Mouse (Mus musculus): ENCODE data around the gene Pdia2. TPM values are rescaled to one million over a fixed set of nuclear protein-coding genes. Genes with fewer than 3 reads are reported as not detected.

The Pdia2 gene
- 0.05 and 0.06 TPM in 2 replicates for polyA plus RNA-seq (2012; rRNA removed)

DNA sequence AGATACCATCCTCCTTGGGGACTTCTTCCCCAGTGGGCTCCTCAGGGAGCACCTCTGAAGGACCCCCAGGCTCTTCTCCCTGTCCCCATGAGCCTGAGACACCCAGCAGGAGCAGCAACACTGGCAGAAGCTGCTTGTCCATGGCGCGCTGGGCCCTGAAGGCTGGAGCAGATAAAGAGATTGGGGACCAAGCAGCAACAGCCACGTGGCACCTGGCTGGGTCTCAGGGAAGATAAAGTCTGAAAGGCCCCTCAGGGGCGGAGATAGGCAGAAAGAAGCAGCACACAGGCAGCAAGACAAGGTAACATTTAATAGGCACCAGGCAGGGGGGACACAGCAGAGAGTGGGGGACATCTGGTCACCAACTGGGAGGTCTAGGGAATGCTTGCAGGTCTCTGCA, at the start of gene Pdia2:
Gene Pdia2 (minus strand): TSS at position 196 of the 400 bp plus-strand sequence.

GRCm38 (mm10) chr17:26244101-26244841, 45.4 kb upstream of the Pdia2 start, which contains the start of gene Fam234a:
Fam234a (minus strand) TSS chr17:26244242.

GRCm38 (mm10) chr17:26207686-26208085, 8.8 kb upstream of the Pdia2 start, which contains the start of gene Arhgdig:
Arhgdig (minus strand) TSS chr17:26207786.

DNA sequence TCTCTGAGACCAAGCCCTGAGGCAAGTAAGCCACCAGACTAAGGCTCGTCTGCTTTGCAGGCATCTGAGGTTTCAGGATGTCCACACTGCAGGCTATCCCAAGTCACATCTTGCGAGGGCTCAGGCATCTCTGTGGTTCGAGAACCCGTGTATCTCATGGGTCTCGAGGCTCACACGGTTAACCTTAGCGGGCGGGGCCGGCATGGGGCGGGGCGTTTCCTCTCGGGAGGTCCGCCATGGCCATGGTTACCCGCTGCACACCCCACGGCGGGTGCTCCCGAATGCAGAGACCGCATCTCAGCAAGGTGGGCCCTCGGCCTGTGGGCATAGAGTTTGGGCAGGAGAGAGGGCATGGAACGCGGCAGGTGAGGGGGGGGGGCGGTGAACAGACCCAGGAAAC, 3.9 kb upstream of the Pdia2 start, which contains the start of gene Rgs11:
Gene Rgs11 (plus strand): TSS at position 215 of the 400 bp plus-strand sequence.

Other genes starting within 250 kb of the Pdia2 start
- 0.62 and 1.1 TPM in 2 replicates for gene A930017K11Rik, start 246.5 kb downstream of the Pdia2 start, polyA plus RNA-seq (2012; rRNA removed)
- 38.4 and 38.8 TPM in 2 replicates for gene Capn15, start 213.3 kb downstream of the Pdia2 start, polyA plus RNA-seq (2012; rRNA removed)
- 58.8 and 66.0 TPM in 2 replicates for gene Rab11fip3, start 129.5 kb downstream of the Pdia2 start, polyA plus RNA-seq (2012; rRNA removed)
- 34.1 and 34.8 TPM in 2 replicates for gene Decr2, start 108.8 kb downstream of the Pdia2 start, polyA plus RNA-seq (2012; rRNA removed)
- 24.6 and 25.0 TPM in 2 replicates for gene Nme4, start 103.5 kb downstream of the Pdia2 start, polyA plus RNA-seq (2012; rRNA removed)
- 9.5 and 10.5 TPM in 2 replicates for gene Tmem8, start 85.8 kb downstream of the Pdia2 start, polyA plus RNA-seq (2012; rRNA removed)
- gene Mrpl28, start 75.6 kb downstream of the Pdia2 start, polyA plus RNA-seq (2012; rRNA removed), result 100 and 106 TPM in 2 replicates
- gene Axin1, start 60.4 kb downstream of the Pdia2 start, polyA plus RNA-seq (2012; rRNA removed), result 24.1 and 24.8 TPM in 2 replicates
- 25.8 and 30.9 TPM in 2 replicates for gene Rgs11, start 3.9 kb upstream of the Pdia2 start, polyA plus RNA-seq (2012; rRNA removed)
- gene Arhgdig, start 8.7 kb upstream of the Pdia2 start, polyA plus RNA-seq (2012; rRNA removed), result 133 and 144 TPM in 2 replicates
- 25.7 and 26.1 TPM in 2 replicates for gene Fam234a, start 45.2 kb upstream of the Pdia2 start, polyA plus RNA-seq (2012; rRNA removed)
- 111 and 112 TPM in 2 replicates for gene Luc7l, start 53.8 kb upstream of the Pdia2 start, polyA plus RNA-seq (2012; rRNA removed)
- gene Neurl1b, start 215.7 kb upstream of the Pdia2 start, polyA plus RNA-seq (2012; rRNA removed), result 21.7 and 25.1 TPM in 2 replicates

Data from central nervous system, embryonic 18 days (tissue).